Mouse (Mus musculus) heart, postnatal 0 days (tissue): ENCODE data around the gene Rnf216.

Source experiments
- CTCF ChIP-seq: IDR thresholded peaks from 2 replicates; pipeline ENCODE4 v1.5.1; 2016; ENCODE audit warnings: antibody characterized with exemption, control low read depth, low read depth
- EP300 ChIP-seq: IDR thresholded peaks from 2 replicates; pipeline ENCODE4 v1.6.1; 2016; ENCODE audit warnings: antibody characterized with exemption, low read depth

GRCm38 (mm10) chr5:143095256-143095655, 17.5 kb downstream of the Rnf216 start:
- TF ChIP-seq CTCF (no peak), EP300 (no peak)
